Mouse (Mus musculus): ENCODE data around the gene Eif6.

DNA sequence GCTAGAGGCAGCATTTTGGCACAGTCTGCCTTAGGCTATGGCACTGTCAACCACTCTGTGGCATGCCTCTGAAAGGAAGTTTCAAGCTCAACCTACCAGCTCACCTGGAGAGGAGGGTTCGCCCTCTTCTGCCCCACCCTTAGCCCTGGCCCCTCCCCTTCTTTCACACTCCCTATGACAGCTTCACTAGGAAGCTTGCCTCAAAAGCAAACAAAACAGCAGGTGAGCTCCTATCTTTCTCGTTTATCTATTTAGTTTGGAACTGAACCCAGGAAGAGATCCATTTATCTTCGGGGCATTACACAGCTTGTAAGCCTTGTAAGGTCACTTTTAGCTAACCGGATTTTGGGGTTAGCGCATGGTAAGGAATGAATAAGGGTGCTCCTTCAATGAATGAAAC lies 43.0 kb upstream of the Eif6 start:
- TF ChIP-seq CTCF (IDR thresholded peaks at IDR 0.05; ENCODE audit: extremely low read depth, insufficient read depth, low read length) (no peak), POLR2A (IDR thresholded peaks at IDR 0.05; ENCODE audit: extremely low read depth, insufficient read depth, low read length) (no peak)
